Mouse (Mus musculus) forebrain, embryonic 12.5 days (tissue): ENCODE data around the gene Dtx2. TPM values are rescaled to one million over a fixed set of nuclear protein-coding genes. Genes with fewer than 3 reads are reported as not detected.

Experiments
- ATAC-seq: fragments of 200-750 bp; cut with Nextera tagmentation; 2 replicates; pipeline ENCODE4 v1.8.0; 2017; ENCODE audit warnings: moderate TSS enrichment; ENCODE audit not compliant: low FRiP score
- H3K27ac ChIP-seq: fragments of 300-500 bp; sonication (generic); 2 replicates; pipeline ENCODE4 v1.5.1; 2016; ENCODE audit warnings: mild to moderate bottlenecking
- H3K27me3 ChIP-seq: fragments of 300-500 bp; sonication (generic); 2 replicates; pipeline ENCODE4 v1.6.1; 2016; ENCODE audit warnings: mild to moderate bottlenecking
- H3K36me3 ChIP-seq: fragments of 300-500 bp; sonication (generic); replicated peaks from 2 replicates; pipeline ENCODE4 v1.6.1; 2016; ENCODE audit warnings: mild to moderate bottlenecking
- H3K4me1 ChIP-seq: fragments of 300-500 bp; sonication (generic); 2 replicates; pipeline ENCODE4 v1.6.1; 2016
- H3K4me2 ChIP-seq: fragments of 300-500 bp; sonication (generic); 2 replicates; pipeline ENCODE4 v1.6.1; 2016; ENCODE audit warnings: mild to moderate bottlenecking, moderate library complexity
- H3K4me3 ChIP-seq: fragments of 300-500 bp; sonication (generic); replicated peaks from 2 replicates; pipeline ENCODE4 v1.5.1; 2016; ENCODE audit warnings: mild to moderate bottlenecking
- H3K9ac ChIP-seq: fragments of 300-500 bp; sonication (generic); 2 replicates; pipeline ENCODE4 v1.6.1; 2016; ENCODE audit warnings: mild to moderate bottlenecking
- H3K9me3 ChIP-seq: fragments of 300-500 bp; sonication (generic); 2 replicates; pipeline ENCODE4 v1.6.1; 2016
- WGBS: fragments of 180-500 bp; shearing (Covaris S2); methylation state at CpG from one replicate; pipeline ENCODE4 v1.1.7; 2016; 5-methylcytosine and 5-hydroxymethylcytosine counted together
- polyA plus RNA-seq: library from polyadenylated mRNA; unstranded; fragments of >200 nt; fragmentation: Nextera tagmentation; extraction: Ambion mirVana; gene quantifications from 2 replicates; pipeline ENCODE4 v1.2.1, GENCODE M21; 2016

The Dtx2 gene
- polyA plus RNA-seq, 1 experiment from 2014 or later: 29.7 TPM

DNA sequence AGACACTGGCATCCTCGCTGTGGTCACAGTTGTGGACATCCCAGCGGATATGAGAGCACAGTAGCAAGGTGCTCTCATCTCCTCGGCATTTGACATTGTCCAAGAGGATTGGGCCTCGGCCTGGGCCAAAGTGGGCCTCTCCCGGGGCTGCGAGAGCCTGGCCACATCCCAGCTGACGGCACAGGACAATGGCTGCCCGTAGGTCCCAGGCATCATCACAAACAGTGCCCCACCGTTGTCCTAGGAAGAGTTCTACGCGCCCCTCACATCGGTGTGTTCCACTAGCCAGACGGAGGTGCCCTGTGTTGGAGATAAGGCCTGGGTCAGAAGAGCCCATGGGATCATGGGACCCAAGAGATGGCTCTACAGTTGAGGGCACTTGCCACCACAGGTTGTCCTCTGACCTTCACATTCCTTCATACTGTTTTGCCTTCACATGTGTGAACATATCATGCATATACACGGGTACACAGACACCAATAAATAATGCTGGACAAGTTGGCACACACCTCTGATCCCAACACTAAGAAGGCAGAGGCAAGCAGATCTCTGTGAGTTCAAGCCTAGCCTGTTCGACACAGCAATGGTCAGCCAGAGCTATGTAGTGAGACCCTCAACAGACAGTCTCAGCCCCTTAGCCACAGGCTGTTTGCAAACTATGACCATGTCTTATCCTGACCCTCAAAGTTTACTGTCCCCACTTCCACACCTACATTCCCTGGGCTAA is 33.5 kb upstream of the Dtx2 start:
- Histone ChIP-seq H3K27me3 (peaks cover 12% of the 10 kb centered on the region), H3K9me3 (no peaks in the 10 kb centered on the region), H3K27ac (peak overlapping the region; percentile 95; the same call in 1 of the 2 replicates), H3K4me3 (no peak overlapping the region), H3K4me1 (peaks cover 21% of the 10 kb centered on the region), H3K9ac (no peak overlapping the region), H3K36me3 (no peaks in the 10 kb centered on the region), H3K4me2 (no peak overlapping the region)
- 96% methylated on average over 15 of the region's 15 CpGs for WGBS
- no peak for ATAC-seq

DNA sequence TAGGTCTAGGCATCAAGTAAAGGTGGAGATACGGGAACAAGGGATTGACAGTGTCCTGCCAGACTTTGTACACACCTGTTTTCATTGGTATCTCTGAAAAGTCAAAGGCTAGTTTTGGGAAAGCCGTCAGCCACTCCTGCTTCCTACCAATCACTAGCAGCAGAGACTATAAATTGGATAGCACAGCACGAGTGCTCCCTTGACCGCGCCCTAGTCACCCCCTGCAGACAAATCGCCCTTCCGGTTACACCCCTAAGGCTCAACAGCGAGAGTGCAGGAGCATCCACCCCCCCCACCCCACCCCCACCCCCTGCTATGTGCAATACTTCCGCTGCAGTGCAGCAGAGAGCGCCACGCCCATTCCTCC is 32.5 kb upstream of the Dtx2 start:
- no peaks in the 10 kb centered on the region for H3K9me3 ChIP-seq
- peaks cover 18% of the 10 kb centered on the region for H3K4me1 ChIP-seq
- H3K27me3 ChIP-seq: peaks cover 12% of the 10 kb centered on the region
- H3K36me3 ChIP-seq: no peaks in the 10 kb centered on the region
- H3K4me3 ChIP-seq: peak overlapping the region; percentile 59
- H3K4me2 ChIP-seq: peak overlapping the region; percentile 83
- peak overlapping the region; percentile 95 for H3K27ac ChIP-seq
- 1% methylated on average over 11 of the region's 11 CpGs for WGBS
- peak overlapping the region; percentile 30; the same call in 1 of the 2 replicates for H3K9ac ChIP-seq
- no peak for ATAC-seq

DNA sequence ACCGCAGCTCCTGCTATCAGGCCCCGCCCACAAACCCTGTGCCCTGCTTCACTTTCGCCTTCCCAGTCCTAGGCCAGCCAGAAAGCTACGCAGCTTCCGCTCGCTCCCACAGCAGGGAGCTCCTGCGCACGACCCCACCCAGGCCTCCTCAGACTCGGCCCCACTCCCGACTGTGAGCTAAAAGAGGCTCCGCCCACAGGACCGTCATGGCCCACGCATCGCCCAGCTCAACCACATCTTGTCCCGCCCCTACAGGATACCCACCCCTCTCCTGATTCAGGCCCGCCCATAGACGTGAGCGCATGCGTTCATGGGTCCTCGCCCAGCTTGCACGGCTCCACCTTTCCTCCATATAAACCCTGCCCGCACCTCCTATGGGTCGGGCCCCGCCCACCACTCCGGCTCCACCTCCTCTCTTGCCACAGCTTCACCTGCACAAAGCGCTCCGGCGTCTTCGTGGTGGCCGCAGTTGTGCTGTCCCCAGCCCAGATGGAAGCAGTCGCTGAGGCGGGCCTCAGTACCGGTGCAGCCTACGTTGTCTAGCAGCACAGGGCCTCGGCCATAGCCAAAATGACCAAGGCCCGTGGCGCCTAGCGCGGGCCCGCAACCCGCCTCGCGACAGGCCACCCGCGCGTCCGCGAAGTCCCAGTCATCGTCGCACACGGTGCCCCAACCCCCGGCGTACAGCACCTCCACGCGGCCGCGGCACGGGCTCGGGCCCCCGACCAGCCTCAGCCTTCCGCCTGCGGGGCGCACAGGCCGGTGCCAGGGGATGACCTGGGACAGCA is 31.9 kb upstream of the Dtx2 start:
- 1% methylated on average over 63 of the region's 64 CpGs for WGBS
- peak overlapping the region; percentile 88 for H3K9ac ChIP-seq
- peak overlapping the region; percentile 59 for H3K4me3 ChIP-seq
- peak overlapping the region; percentile 83 for H3K4me2 ChIP-seq
- peaks cover 17% of the 10 kb centered on the region for H3K4me1 ChIP-seq
- no peaks in the 10 kb centered on the region for H3K9me3 ChIP-seq
- H3K36me3 ChIP-seq: no peaks in the 10 kb centered on the region
- peak; percentile 96 for ATAC-seq
- H3K27me3 ChIP-seq: peaks cover 12% of the 10 kb centered on the region
- H3K27ac ChIP-seq: peak overlapping the region; percentile 95

DNA sequence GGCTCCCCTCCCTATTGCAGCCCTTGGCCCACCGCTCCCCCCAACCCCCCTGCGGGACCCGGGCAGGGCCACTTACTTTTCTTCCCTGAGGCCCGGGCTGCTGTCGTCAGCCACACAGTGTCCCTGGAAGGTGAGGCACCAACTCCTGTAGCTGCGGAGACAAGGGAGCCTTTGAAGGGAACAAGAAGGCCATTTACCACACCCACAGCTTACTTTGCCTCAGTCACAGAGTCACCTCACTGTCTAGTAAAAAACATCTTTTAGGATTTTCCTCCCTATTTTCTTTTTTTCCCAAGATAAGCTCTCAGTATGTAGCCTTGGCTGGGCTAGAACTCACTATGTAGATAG is 31.3 kb upstream of the Dtx2 start:
- Histone ChIP-seq H3K27ac (peak overlapping the region; percentile 95), H3K4me2 (peak overlapping the region; percentile 83), H3K9me3 (no peaks in the 10 kb centered on the region), H3K4me3 (peak overlapping the region; percentile 59), H3K9ac (peak overlapping the region; percentile 88), H3K4me1 (peaks cover 17% of the 10 kb centered on the region), H3K27me3 (peaks cover 12% of the 10 kb centered on the region), H3K36me3 (no peaks in the 10 kb centered on the region)
- 0% methylated on average over 6 of the region's 6 CpGs for WGBS
- ATAC-seq: no peak

DNA sequence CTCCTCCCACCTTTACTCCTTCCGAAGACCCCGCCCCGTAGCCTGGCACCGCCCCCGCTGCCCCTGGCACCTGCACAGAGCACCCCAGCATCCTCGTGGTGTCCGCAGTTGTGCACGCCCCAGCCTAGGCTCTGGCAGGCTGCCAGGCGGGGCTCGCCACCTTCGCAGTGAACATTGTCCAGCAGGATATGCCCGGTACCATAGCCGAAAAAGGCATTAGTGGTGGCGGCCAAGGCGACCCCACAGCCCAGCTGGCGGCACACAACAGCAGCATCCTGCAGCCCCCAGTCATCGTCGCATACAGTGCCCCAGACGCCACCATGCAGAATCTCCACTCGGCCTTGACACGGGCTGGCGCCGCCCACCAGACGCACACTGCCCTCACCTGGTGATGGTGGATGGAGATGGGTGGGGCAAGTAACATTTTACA is 29.1 kb upstream of the Dtx2 start:
- peak overlapping the region; percentile 41 for H3K4me2 ChIP-seq
- H3K27ac ChIP-seq: no peak overlapping the region
- no peaks in the 10 kb centered on the region for H3K36me3 ChIP-seq
- peak overlapping the region; percentile 30; the same call in 1 of the 2 replicates for H3K9ac ChIP-seq
- peak overlapping the region; percentile 15; the same call in 1 of the 2 replicates for H3K4me3 ChIP-seq
- H3K4me1 ChIP-seq: peaks cover 17% of the 10 kb centered on the region
- WGBS: 14% methylated on average over 24 of the region's 24 CpGs
- H3K27me3 ChIP-seq: peaks cover 12% of the 10 kb centered on the region
- no peak for ATAC-seq
- H3K9me3 ChIP-seq: no peaks in the 10 kb centered on the region

DNA sequence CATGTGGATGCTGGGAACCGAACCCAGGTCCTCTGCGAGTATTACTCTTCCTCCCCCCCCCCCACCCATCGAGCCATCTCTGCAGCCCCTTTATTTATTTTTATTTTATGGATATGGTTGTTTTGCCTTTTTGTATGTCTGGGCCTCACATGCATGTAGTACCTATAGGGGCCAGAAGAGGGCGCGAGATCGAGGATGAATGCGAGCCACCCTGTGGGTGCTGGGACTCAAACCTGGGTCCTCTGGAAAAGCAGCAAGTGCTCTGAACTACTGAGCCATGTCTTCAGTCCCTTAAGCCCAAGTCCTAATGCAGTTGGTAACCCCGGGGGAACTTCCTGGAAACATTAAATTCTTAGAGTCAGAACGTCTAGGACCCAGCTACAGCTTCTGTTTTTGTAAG is 27.7 kb upstream of the Dtx2 start:
- WGBS: 71% methylated on average over 9 of the region's 9 CpGs
- Histone ChIP-seq H3K4me1 (peaks cover 11% of the 10 kb centered on the region), H3K4me3 (no peak overlapping the region), H3K4me2 (no peak overlapping the region), H3K27ac (no peak overlapping the region), H3K36me3 (no peaks in the 10 kb centered on the region), H3K9ac (no peak overlapping the region), H3K9me3 (no peaks in the 10 kb centered on the region), H3K27me3 (peaks cover 12% of the 10 kb centered on the region)
- no peak for ATAC-seq

DNA sequence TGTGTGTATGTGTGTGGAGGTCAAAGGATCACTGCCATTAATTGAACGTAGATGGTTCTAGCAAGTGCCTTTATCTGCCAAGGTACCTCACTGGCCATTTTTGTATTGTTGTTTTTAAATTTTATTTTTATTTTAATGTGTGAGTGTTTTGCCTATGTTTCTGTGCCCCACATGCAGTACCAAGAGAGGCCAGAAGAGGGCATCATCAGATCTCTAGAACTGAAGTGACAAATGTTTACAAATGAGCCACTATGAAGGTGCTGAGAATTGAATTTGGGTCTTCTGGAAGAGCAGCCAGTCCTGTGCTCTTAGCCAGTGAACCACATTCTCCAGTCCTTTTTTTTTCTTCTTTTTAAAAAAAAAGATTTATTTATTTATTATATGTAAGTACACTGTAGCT is 25.8 kb upstream of the Dtx2 start:
- no peaks in the 10 kb centered on the region for H3K36me3 ChIP-seq
- H3K27me3 ChIP-seq: peaks cover 12% of the 10 kb centered on the region
- no peak overlapping the region for H3K4me3 ChIP-seq
- H3K4me1 ChIP-seq: peaks cover 4% of the 10 kb centered on the region
- no peak for ATAC-seq
- WGBS: 61% methylated on average over 1 of the region's 1 CpGs
- H3K9me3 ChIP-seq: no peaks in the 10 kb centered on the region
- no peak overlapping the region for H3K27ac ChIP-seq
- H3K9ac ChIP-seq: no peak overlapping the region
- H3K4me2 ChIP-seq: no peak overlapping the region

DNA sequence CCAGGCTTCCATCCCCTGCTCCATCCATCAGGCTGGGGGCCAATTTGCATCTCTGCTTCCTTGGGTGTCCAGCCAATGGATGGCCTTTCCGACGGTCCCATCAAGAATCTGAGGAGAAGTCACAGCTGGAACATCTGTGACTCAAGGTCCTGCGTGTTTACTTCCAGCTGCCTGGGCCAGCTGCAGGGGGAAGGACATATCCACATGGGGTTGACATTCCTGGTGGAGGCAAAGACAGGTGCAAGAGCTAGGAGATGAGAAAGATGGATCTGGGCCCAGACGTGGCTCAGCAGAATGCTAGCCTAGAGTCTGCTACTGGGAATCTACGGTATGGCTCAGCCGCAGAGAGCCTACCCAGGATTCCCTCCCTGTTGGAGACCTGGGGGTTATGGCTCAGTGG is 24.4 kb upstream of the Dtx2 start:
- Histone ChIP-seq H3K27me3 (peaks cover 6% of the 10 kb centered on the region), H3K4me1 (peaks cover 4% of the 10 kb centered on the region), H3K9me3 (no peaks in the 10 kb centered on the region), H3K4me2 (no peak overlapping the region), H3K27ac (no peak overlapping the region), H3K9ac (no peak overlapping the region), H3K36me3 (no peaks in the 10 kb centered on the region), H3K4me3 (no peak overlapping the region)
- 86% methylated on average over 6 of the region's 6 CpGs for WGBS
- ATAC-seq: no peak

DNA sequence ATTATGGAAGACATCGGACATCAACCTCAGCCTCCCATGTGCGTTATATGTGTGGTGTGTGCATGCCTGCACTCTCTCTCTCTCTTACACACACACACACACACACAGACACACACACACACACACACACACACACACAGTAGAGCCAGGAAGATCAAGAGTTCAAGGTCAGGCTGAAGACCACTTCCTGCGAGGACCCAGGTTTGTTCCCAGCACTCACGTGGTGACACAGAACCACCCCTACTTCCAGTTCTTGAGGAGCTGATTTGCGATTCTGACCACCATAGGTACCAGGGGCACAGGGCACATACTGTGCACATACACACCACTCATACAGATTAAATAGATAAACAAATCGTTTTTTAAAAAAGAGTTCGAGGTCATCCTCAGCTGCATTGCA is 22.7 kb upstream of the Dtx2 start:
- Histone ChIP-seq H3K4me2 (no peak overlapping the region), H3K36me3 (no peaks in the 10 kb centered on the region), H3K9me3 (no peaks in the 10 kb centered on the region), H3K9ac (no peak overlapping the region), H3K27ac (no peak overlapping the region), H3K27me3 (no peaks in the 10 kb centered on the region), H3K4me1 (no peaks in the 10 kb centered on the region), H3K4me3 (no peak overlapping the region)
- 88% methylated on average over 7 of the region's 7 CpGs for WGBS
- ATAC-seq: no peak

DNA sequence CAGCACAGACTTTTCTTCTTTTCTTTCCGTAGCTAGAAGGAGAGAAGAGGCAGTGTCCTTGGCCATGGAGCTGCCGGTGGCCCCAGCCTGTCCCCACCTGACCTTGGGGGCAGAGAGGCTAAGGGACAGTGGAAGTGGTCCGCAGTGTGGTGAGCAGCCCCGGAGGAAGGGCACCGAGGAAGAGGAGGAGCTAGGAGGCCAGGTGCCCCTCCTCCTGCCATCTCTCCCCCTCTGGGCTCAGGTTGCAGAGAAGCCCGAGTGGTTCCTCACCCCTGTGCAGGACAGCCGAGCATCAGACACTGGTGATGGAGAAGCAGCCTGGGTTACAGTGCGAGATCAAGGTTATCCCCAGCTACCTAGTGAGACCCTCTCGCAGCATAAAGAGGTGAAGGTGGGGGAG is 20.2 kb upstream of the Dtx2 start, which contains the start of gene Ssc4d:
Ssc4d (minus strand) TSS at position 167 of the 400 bp plus-strand sequence.
- no peak within 1 kb of the TSS for H3K27ac ChIP-seq
- H3K36me3 ChIP-seq: no peaks in the 10 kb centered on the region
- ATAC-seq: no peak
- no peak within 1 kb of the TSS for H3K4me3 ChIP-seq
- no peaks in the 10 kb centered on the region for H3K4me1 ChIP-seq
- no peak within 1 kb of the TSS for H3K9ac ChIP-seq
- H3K27me3 ChIP-seq: no peaks in the 10 kb centered on the region
- no peak within 1 kb of the TSS for H3K4me2 ChIP-seq
- no peaks in the 10 kb centered on the region for H3K9me3 ChIP-seq
- 20% methylated on average over 9 of the region's 9 CpGs for WGBS

DNA sequence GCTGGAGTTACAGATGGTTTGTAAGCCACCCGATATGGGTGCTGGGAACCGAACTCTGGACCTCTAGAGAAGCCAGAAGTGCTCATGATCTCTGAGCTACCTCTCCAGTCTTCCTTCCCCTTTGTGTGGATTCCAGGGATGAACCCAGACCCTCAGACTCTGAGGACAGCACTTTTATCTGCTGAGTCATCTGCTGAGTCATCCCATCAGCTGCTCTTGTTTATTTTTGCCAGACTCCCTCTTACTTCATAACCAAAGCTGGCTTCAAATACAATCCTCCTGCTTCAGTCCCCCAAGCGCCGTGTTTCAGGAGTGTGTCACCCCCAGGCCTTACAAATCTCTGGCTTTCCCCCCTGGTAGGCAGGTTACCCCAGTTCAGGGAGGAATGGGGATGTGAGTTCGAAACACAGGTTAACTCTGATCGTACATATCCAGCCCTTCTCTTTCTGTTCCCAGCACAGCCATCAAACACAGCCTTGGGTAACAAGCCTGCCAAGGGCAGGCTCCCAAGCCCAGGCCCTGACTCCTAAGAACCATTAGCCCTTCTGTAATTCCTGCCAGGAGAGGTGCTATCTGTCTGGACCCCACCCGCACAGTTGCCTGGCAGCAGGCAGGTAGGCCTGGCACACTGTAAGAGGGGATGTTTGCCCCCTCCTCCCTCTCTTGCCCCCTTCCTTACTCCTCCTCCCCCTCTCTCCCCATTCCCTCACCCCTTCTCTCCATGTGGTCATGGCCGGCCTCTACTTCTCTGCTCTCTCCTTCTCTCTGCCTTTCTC is 18.5 kb upstream of the Dtx2 start:
- Histone ChIP-seq H3K4me3 (no peak overlapping the region), H3K27me3 (no peaks in the 10 kb centered on the region), H3K36me3 (no peaks in the 10 kb centered on the region), H3K9ac (no peak overlapping the region), H3K4me1 (no peaks in the 10 kb centered on the region), H3K9me3 (no peaks in the 10 kb centered on the region), H3K27ac (no peak overlapping the region), H3K4me2 (no peak overlapping the region)
- no peak for ATAC-seq
- 92% methylated on average over 8 of the region's 8 CpGs for WGBS

DNA sequence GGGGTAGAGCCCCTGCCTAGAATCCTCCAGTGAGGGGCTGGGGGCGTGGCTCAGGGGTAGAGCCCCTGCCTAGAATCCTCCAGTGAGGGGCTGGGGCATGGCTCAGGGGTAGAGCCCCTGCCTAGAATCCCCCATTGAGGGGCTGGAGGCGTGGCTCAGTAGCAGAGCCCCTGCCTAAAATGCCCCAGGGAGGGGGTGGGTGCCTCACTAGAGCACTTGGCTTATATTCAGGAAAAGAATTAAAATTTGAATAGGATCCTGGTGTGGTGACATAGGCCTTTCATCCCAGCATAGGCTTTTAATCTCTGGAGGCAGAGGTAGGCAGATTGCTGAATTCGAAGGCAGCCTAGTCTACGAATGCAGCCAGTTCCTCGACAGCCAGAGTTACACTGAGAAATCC is 15.2 kb upstream of the Dtx2 start:
- Histone ChIP-seq H3K27ac (no peak overlapping the region), H3K9ac (no peak overlapping the region), H3K9me3 (no peaks in the 10 kb centered on the region), H3K27me3 (no peaks in the 10 kb centered on the region), H3K4me2 (no peak overlapping the region), H3K4me1 (no peaks in the 10 kb centered on the region), H3K36me3 (no peaks in the 10 kb centered on the region), H3K4me3 (no peak overlapping the region)
- ATAC-seq: no peak
- 78% methylated on average over 5 of the region's 5 CpGs for WGBS
